Mouse (Mus musculus): ENCODE results near the gene Klf14.

The Klf14 gene

DNA sequence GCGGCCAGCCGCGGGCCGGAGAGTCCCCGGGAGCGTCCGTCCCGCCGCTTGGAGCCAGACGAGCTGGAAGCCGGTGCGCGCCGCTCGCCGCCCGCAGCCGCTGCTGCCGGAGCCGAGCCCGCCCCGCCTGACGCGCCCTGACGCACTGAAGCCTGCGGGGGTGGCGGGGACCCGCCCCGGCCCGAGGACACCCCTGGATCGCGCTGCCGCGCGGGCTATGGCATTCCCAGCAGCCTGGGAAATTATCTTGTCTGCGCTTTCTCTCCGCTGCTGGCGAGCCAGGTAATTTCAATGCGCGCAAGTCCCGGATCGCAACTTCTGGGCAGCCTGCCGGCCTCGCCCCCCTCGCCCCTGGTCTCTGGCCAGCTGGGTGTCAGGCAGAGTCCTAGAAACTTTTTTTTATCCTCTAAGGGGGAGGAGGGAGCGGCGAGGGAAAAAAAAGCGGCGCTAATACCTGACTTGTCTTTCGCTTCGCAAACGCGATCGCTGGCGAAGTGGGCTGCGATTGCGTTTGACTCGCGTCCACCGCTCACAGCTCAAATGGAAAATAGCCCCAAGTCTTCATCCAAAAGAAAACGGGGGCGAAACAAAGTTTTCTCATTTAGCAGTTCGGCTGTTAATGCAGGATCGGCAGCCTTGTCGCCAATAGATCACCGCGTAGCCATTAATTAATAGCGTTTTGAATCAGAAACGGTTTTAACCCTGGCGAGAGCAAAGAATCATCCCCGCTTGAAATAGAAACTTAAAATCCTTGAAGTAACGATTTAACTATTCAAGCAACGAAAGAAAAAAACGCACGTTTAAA is at the start of gene Klf14:
TSS of gene Klf14 (minus strand) at position 343 of the 805 bp plus-strand sequence.
- peak in 1 of 2 experiments; percentile 47 for DNase-seq

DNA sequence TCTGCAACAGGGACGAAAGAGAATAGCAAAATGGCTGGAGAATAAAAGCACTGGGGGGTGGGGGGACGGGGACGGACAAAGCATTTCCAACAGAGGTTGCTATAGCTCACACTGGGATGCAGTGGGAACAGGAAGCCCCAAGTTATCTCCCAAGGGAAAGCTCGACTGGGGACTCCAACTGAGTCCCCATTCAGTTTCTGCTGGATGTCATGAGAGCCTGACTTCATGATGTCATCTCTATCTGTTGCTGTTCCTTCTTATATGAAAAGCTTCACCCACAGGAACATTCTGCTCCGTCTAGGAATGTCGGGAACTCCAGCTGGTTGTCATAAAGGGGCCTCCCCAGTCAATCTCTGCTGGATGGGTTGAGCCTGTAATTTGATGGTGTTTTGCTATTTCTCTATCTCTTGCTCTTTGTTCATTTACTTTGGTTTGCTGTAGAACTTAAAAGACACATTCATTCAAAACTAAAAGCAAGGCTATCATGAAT is 47.3 kb upstream of the Klf14 start:
- no peak for DNase-seq

DNA sequence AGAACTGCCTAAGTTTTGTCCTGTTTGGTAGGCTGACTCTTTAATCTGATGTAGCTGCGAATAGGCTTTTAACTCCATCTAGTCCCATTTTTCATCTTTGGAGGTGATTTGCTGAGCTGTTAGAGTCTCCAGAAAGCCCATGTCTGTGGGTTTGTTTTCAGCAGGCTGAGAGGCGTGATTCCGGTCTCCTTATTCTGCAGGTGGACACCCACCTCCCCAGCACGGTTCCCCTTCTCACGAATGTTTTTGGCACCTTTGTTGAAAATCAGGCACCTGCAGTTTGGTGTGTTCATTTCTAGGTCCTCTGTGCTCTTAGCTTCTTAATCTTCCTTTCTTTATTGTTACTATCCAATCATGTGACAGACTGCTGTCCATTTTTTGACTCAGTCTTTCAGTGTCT is 27.5 kb upstream of the Klf14 start:
- no peak for DNase-seq

DNA sequence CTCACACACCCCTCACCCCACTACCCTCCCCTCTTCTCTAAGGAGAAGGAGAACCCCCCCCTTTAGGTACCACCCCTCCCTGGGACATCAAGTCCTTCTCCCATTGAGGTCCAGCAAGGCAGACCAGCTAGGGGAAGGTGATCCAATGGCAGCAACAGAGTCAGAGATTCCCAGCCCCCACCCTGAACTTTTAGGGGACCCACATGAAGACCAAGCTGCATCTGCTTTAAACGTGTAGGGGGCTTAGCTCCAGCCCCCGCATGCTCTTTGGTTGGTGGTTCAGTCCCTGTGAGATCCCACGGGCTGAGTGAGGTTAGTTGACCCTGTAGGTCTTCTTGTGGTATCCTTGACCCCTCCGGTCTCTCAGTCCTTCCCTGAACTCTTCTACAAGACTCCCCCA is 24.1 kb upstream of the Klf14 start:
- DNase-seq, result no peak

DNA sequence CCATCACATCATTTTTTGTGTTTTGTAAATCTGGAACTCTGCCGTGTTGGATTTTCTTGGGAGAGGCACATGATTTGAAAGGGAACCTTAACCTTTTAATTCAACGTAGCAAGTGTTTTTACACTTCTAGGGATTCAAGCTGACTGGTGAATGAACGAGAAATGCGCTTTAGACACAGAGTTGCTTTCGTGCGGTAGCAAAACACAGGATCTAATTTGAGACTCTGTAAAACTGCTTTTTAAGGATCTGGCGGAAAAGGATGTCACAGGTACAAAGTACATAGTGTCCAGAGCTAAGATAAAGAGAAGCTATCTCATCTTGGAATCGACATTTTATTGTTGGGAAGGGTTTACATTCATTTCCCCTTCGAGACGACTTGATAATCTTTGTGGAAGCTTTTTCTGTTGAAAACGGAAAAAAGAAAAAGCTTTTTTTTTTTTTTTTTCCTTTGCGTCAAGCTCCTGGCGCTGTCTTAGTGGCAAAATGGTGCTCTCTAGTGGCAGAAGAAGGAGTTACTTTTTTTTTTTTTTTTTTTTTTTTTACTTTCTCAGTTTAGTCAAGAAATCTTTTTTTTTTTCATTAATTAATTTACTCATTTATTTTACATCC is 23.6 kb upstream of the Klf14 start:
- peak in 1 of 2 experiments; percentile 4 for DNase-seq

DNA sequence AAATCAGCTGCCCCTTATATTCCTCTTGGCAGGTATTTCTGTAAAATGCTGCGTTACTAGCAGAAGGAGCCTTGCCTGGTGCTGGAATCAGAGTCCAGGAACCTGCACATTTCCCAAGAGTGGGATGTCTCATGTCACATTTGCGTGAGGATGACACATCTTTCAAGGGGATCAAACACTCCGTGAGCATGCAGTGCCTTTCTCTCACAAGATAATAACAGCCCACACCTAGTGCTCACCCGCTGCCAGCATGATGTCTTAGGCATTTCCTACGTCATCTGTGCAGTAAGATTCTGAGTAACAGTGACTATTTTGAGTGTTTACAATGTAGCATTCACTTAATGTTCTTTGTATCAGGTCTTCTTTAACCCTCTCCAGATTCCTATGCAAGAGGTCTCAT is 22.5 kb upstream of the Klf14 start:
- no peak for DNase-seq

DNA sequence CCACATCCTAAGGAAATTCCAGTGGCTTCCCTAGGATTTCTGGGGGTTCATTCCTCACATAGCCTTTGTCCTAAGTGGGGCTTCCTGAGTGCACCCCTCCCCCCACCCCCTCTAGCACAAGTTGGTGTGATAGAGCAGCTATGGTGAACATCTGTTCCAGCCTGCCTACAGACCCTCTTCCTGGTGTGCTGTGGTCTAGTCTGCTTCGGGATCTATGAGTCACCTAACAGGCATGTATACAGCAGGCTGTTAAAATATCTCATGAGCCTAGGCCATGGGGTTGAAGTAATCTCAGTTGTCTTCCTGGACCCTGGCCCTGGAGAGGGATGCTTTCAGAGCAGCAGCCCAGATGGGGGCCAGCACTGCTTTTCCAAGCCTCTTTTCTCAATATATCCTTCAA is 19.7 kb upstream of the Klf14 start:
- DNase-seq, result no peak

DNA sequence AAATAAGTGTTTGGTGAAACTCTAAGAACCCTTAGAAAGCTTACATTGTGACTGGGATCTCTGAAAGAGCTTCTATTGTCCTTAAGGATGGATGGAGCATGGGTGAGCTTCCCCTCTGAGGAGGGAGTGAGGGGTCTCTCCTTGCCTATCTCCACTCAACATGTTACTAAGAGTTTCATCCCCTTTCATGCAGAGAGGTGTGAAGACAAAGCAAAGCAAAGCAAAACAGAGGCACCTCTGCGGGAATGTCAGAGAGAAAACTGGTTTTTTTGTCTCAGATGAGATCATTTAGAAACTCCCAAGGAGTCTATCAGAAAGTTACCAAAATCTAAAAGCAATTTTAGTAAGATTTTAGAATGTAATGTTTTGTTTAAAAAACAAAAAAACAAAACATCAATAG is 13.2 kb upstream of the Klf14 start:
- DNase-seq, result no peak

DNA sequence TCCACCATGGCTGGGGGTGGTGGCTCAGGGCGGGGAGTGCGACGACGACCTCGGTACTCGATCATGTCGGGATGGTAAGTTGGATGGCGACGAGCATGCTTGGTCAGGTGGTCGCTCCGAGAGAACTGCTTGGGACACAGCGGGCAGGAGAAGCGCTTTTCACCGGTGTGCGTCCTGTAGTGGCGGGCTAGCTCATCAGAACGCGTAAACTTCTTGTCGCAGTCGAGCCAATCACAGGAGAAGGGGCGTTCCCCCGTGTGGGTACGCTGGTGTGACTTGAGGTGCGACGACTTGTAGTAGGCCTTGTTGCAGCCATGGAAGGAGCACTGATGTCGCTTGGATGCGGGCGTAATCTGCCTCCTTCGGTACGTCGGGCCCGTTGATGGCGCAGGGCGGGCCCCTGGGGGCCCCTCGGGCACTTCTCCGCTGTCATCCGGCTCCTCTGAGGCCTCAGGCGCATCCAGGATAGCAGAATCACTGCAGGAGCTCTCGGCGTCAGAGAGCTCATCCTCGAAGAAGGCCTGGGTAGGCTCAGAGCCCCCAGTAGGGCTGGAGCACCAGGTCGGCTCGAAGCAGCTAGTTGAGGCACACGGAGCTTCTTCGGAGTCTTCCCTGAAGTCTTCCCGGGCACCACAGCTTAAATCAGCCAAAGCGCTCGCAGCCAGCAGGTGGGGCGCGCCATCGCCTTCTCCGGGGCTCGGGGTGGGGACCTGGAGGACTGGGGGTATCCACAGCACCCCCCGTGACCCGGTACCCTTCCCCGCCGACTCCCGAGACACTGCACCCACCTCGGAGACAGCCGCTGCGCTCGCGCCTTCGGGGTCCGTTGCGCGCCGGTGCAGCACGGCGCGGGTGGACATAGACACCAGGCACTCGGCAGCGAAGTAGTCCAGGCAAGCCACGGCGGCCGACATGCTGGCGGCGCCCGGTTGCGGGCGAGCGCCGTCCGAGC is 818 bp downstream of the Klf14 start:
- peak in 1 of 2 experiments; percentile 44 for DNase-seq

DNA sequence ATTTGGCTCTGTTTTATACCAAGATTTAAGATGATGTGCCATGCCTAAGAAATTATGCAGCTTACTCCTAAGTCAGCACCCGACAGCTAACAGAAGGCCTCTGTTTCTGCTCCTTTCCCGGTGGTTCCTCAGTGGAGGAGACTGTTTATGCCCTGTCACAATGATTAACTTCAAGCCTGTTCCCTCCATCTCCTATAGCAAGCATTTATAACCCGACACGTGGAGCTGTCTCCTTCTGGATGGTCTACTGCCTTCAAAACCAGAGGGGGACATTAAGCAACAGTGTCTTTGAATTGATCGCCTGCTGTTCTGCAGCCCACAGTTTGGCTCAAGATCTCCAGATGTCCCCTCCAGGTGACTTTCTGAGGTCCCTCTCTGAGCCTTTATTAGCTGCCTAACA is 19.6 kb downstream of the Klf14 start:
- DNase-seq, result no peak

DNA sequence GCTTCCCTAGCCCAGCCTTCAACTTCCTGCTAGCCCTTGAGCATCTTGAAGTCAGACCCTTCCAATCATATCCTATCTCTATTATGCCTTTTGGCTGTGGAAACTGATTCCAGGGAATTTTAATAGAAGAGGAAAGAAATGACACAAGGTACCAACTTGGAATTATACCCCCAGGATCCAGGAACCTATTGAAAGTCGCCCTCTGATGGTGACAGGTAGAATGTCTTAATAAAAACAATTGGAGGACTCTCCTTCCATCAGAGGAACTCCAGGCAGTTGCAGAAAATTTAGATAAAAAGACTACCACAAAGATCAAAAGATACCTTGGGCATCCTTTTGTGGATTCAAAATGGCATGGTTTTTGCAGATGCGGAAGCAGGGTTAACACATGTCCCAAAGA is 36.1 kb downstream of the Klf14 start:
- no peak for DNase-seq

DNA sequence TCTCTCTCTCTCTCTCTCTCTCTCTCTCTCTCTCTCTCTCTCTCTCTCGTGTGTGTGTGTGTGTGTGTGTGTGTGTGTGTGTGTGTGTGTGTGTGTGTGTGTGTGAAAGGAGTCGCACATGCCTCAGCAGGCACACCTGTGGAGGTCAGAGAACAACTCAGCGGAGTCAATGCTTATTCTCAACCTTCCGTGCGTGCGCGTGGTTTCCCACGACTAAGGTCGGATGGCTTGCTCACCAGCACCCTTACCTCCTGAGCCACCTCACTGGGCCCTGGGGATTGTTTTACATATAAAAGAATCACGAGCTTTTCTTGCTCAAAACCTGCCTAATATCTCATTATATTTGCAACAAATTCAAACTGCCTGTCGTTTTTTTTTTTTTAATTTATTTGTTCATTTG is 37.1 kb downstream of the Klf14 start:
- DNase-seq, result no peak

DNA sequence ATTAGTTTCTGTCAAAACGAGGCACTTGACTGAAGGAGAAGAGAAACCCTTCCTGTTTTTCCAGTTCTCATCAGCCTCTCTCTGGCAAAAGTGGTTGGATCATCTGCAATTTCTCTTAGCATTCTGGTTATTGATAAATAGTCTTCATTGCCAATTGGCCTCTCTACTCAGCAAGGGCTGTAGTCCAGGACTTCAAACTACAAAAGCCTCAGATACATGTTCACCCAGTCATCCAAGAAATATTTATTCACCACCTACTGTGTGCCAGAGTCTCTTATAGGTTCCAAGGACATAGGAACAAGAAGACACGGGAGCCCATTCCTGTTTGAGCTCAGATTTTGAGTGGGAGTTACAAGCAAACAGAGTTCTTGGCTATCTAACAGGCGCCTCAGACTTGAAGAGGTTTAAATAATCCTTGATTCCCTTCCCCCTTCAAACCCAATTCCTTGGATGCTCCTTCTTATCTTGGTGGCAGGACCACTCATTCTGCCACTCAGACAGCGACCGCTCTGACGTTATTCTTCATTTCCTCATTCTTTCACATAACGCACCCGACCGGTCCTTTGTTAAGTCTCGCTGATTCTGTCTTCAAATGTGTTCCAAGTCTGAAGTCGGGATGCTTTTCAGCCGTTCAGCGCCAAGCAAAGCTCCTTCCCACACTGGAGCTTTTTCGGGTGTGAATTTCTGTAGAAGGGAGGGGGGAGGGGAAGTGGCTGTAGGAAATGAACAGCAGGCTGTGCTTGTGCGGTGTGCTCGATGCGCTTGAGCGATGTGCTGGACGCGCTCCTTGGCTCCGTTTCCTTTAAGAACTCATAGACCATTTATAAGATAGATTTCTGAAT is 37.8 kb downstream of the Klf14 start:
- DNase-seq, result peak; percentile 6 to 51

DNA sequence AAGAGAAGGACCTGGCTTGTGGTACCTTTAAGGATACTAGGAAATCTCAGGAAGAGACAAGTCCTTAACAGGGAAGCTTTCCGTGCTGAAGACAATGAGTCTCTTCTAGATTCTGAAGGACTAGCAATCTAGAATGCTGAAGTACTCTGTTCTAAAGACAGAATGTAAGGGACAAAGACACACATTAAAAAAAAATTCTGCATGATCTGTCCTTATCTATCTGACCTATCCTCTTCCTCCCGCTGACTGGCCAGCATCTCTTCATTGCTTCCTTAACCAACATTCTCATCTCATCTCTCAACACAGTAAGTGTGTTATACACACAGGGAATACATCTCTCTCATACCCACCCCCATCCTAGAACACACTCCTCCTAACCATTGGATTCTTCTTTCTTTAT is 43.4 kb downstream of the Klf14 start, which contains the start of gene Tsga13:
TSS of gene Tsga13 (minus strand) at position 101 of the 400 bp plus-strand sequence.
- DNase-seq, result no peak

DNA sequence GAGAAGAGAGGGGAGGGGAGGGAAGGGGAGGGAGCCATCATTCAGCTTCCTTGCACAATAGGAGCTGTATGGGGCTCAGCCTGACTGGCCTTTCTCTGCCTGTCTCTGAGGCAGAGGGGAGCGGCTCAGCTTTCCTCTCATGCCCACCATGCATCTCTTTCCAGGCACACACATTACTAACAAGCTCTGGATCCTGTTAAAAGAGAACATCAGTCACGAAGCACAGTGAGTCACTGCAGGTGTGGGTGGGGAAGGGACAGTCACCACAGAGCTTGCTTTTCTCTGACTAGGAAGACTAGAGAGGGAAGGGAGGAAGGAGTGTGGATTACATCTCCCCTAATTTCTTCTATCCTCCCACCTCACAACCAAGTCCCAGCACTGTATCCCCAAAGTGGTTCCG is 50.9 kb downstream of the Klf14 start:
- DNase-seq, result no peak

Measured in kidney, postnatal 36 days (tissue).